Mouse (Mus musculus): ENCODE data around the gene Stard9. TPM values are rescaled to one million over a fixed set of nuclear protein-coding genes. Genes with fewer than 3 reads are reported as not detected.
A peak's percentile ranks its signal among the peaks of the same experiment; 100 is the strongest.

Gene Stard9
- total RNA-seq (2014; rRNA removed) (8.5 and 11.8 TPM in 2 replicates), polyA plus RNA-seq (2015; fragmentation: Nextera tagmentation; extraction: Ambion mirVana) (0.92 and 1.8 TPM in 2 replicates)

DNA sequence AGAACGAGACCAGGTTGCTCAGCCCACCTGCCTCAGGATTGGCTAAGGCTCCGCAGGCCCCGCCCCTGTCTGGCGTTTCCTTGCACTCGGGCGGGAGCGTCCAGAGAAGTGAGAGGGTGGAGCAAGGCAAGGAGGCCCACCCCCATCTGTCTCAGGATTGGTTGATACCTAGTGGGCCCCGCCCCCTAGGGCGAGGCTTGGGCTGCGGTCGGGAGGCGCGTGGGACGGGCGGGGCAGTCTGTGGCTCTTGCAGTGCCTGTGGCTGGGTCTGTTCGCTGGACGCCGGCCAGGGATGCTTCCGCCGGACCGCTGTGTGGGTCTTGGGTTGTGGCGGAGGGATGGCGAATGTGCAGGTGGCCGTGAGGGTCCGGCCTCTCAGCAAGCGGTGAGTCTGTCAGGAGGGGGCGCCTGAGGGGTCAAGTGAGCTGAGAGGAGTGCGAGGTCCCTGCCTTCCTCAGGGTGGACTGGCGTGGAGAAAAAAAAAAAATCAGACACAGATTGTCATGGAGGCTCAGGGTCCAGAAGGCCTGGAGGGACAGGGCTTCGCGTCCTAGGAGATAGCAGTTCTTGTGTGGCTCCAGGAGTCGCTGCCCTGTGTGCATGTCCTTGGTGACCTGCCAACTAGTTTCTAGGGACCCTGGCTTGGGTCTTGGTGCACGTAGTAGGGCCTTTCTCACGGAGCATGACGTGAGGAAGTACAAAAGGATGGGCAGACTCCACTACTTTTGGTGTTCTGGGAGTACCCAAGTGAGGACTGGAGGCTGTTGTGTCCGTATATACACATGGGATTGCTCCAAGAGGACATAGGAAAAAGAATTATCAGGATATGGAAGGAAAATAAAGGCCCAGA lies at the start of gene Stard9:
Stard9 (plus strand) TSS at position 236 of the 850 bp plus-strand sequence.
- peak within 1 kb of the TSS; percentile 68 for H3K9ac ChIP-seq
- no peaks in the 10 kb centered on the region for H3K9me3 ChIP-seq (ENCODE audit: low read length)
- no peaks in the 10 kb centered on the region for H3K27me3 ChIP-seq (ENCODE audit: insufficient read depth, low read length)
- ATAC-seq = peak; percentile 100
- peak; percentile 43 for TF ChIP-seq CTCF (IDR thresholded peaks at IDR 0.05; ENCODE audit: low read depth)
- H3K36me3 ChIP-seq (ENCODE audit: insufficient read depth) = no peaks in the 10 kb centered on the region
- peaks cover 6% of the 10 kb centered on the region; the same call in 1 of the 2 replicates for H3K4me1 ChIP-seq (ENCODE audit: insufficient read depth)
- peak within 1 kb of the TSS; percentile 64 for H3K4me3 ChIP-seq (ENCODE audit: low read depth, low read length)
- H3K4me2 ChIP-seq (ENCODE audit: low read depth) = peak within 1 kb of the TSS; percentile 74
- peak; percentile 98 for DNase-seq
- H3K27ac ChIP-seq (ENCODE audit: low read depth, low read length) = peak within 1 kb of the TSS; percentile 15
- WGBS = 2% methylated on average over 36 of the region's 36 CpGs

GRCm38 (mm10) chr2:120589759-120590158 lies 39.2 kb upstream of the Stard9 start:
- Histone ChIP-seq H3K36me3 (ENCODE audit: insufficient read depth) (peaks cover 8% of the 10 kb centered on the region; the same call in 1 of the 2 replicates), H3K4me2 (ENCODE audit: low read depth) (no peak overlapping the region), H3K9me3 (ENCODE audit: low read length) (no peaks in the 10 kb centered on the region), H3K27me3 (ENCODE audit: insufficient read depth, low read length) (no peaks in the 10 kb centered on the region), H3K4me1 (ENCODE audit: insufficient read depth) (no peaks in the 10 kb centered on the region), H3K9ac (no peak overlapping the region), H3K27ac (ENCODE audit: low read depth, low read length) (no peak overlapping the region), H3K4me3 (ENCODE audit: low read depth, low read length) (no peak overlapping the region)
- no peak for TF ChIP-seq CTCF (IDR thresholded peaks at IDR 0.05; ENCODE audit: low read depth)
- 79% methylated on average over 5 of the region's 5 CpGs for WGBS
- DNase-seq (no peak), ATAC-seq (no peak)

DNA sequence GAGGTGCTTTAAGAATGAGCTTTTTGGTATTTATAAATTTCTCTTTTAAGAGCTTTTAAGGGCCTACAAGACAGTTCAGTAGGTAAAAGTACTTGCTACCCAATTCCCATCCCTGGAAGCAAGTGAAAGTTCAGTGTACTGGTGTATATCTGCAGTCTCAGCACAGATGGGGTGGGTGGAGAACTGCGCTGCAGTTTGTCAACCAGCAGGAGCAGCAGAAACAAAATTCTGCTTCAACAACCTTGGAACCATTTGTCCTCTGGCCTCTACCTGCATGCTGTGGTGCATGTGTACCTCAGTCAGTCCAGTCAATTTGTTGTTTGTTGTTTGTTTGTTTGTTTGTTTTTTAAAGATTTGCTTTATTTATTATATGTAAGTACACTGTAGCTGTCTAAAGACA lies 36.7 kb upstream of the Stard9 start:
- TF ChIP-seq CTCF (IDR thresholded peaks at IDR 0.05; ENCODE audit: low read depth) = no peak
- no peak for ATAC-seq
- Histone ChIP-seq H3K4me2 (ENCODE audit: low read depth) (no peak overlapping the region), H3K9me3 (ENCODE audit: low read length) (no peaks in the 10 kb centered on the region), H3K27me3 (ENCODE audit: insufficient read depth, low read length) (no peaks in the 10 kb centered on the region), H3K4me1 (ENCODE audit: insufficient read depth) (no peaks in the 10 kb centered on the region), H3K9ac (no peak overlapping the region), H3K36me3 (ENCODE audit: insufficient read depth) (peaks cover 26% of the 10 kb centered on the region), H3K4me3 (ENCODE audit: low read depth, low read length) (no peak overlapping the region), H3K27ac (ENCODE audit: low read depth, low read length) (no peak overlapping the region)
- WGBS = 86% methylated on average over 1 of the region's 1 CpGs
- no peak for DNase-seq

- Histone ChIP-seq H3K4me3 (ENCODE audit: low read depth, low read length) (no peak overlapping the region), H3K9me3 (ENCODE audit: low read length) (no peaks in the 10 kb centered on the region), H3K9ac (no peak overlapping the region), H3K27ac (ENCODE audit: low read depth, low read length) (no peak overlapping the region), H3K36me3 (ENCODE audit: insufficient read depth) (peaks cover 46% of the 10 kb centered on the region), H3K4me1 (ENCODE audit: insufficient read depth) (no peaks in the 10 kb centered on the region), H3K4me2 (ENCODE audit: low read depth) (no peak overlapping the region), H3K27me3 (ENCODE audit: insufficient read depth, low read length) (no peaks in the 10 kb centered on the region)
- ATAC-seq (no peak), DNase-seq (no peak)
- no peak for TF ChIP-seq CTCF (IDR thresholded peaks at IDR 0.05; ENCODE audit: low read depth)
- WGBS = 96% methylated on average over 2 of the region's 2 CpGs
These were observed 31.2 kb upstream of the Stard9 start for GRCm38 (mm10) chr2:120597734-120598133.

DNA sequence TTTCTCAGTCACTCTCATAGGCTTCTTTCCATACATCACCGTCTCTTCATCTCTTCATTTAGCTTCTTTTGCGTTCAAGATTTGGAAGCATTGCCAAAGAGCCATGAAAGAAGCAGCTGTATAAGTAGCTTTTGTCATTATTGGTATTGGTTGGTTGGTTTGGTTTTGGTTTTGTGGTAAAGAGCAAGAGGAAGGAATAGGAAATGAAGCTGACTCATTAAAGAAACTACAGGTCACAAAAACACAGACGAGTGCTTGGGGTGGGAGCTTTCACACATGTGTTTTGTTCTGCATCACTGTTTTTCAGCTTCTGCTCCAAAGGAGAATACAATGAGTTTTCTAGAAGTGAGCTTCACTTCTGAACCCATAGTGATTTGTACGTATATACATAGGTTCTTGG lies 29.4 kb upstream of the Stard9 start:
- Histone ChIP-seq H3K9ac (no peak overlapping the region), H3K4me2 (ENCODE audit: low read depth) (no peak overlapping the region), H3K9me3 (ENCODE audit: low read length) (no peaks in the 10 kb centered on the region), H3K27me3 (ENCODE audit: insufficient read depth, low read length) (no peaks in the 10 kb centered on the region), H3K36me3 (ENCODE audit: insufficient read depth) (peaks cover 53% of the 10 kb centered on the region), H3K4me3 (ENCODE audit: low read depth, low read length) (no peak overlapping the region), H3K27ac (ENCODE audit: low read depth, low read length) (no peak overlapping the region), H3K4me1 (ENCODE audit: insufficient read depth) (no peaks in the 10 kb centered on the region)
- ATAC-seq (no peak), DNase-seq (no peak)
- TF ChIP-seq CTCF (IDR thresholded peaks at IDR 0.05; ENCODE audit: low read depth) = no peak
- WGBS = 91% methylated on average over 4 of the region's 4 CpGs

DNA sequence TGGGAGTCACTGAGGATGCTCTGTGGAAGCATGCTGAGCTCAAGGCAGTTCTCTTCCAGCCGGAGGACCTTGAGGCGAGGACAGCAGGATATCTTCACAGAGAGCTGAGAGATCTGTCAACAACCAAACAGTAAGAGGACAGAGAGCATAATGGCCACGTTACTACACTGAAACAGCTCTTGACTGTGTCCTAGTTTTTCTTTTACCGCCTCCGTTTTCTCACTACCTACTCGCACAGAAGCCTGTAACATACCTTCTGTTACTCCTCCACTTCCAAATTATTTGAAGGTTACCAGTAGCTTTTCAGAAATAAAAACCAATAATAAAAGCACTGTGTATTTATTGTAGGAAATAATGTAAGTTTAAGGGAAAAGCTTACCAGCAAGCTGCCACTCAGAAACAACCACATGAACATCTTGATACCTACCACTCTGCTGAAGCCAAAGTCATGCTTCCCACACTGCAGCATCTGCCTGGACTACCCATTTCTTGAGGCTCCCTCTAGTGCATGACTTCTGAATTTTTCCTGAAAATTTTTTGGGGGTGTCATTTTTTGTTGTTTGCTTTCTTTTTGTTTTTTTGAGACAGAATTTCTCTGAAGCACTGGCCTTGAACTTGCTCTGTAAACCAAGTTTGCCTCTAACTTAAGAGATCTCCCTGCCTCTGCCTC lies 22.8 kb upstream of the Stard9 start:
- peaks cover 8% of the 10 kb centered on the region for H3K4me1 ChIP-seq (ENCODE audit: insufficient read depth)
- 87% methylated on average over 6 of the region's 6 CpGs for WGBS
- H3K9me3 ChIP-seq (ENCODE audit: low read length) = no peaks in the 10 kb centered on the region
- DNase-seq (no peak), ATAC-seq (no peak)
- H3K27me3 ChIP-seq (ENCODE audit: insufficient read depth, low read length) = no peaks in the 10 kb centered on the region
- H3K4me3 ChIP-seq (ENCODE audit: low read depth, low read length) = no peak overlapping the region
- H3K27ac ChIP-seq (ENCODE audit: low read depth, low read length) = no peak overlapping the region
- H3K9ac ChIP-seq = no peak overlapping the region
- H3K4me2 ChIP-seq (ENCODE audit: low read depth) = no peak overlapping the region
- TF ChIP-seq CTCF (IDR thresholded peaks at IDR 0.05; ENCODE audit: low read depth) = peak; percentile 46
- H3K36me3 ChIP-seq (ENCODE audit: insufficient read depth) = peaks cover 12% of the 10 kb centered on the region
